Mouse (Mus musculus): Measurements from ENCODE around the gene Mrpl47. TPM values are rescaled to one million over a fixed set of nuclear protein-coding genes. Genes with fewer than 3 reads are reported as not detected.
A peak's percentile ranks its signal among the peaks of the same experiment; 100 is the strongest.
"Not testable (repeated sequence)": the region's sequence is repeated elsewhere in the genome, so short reads cannot be mapped to it uniquely, and the experiment has no call there.

Gene Mrpl47
- polyA plus RNA-seq, 1 experiment from 2014 or later: 38.1 TPM

DNA sequence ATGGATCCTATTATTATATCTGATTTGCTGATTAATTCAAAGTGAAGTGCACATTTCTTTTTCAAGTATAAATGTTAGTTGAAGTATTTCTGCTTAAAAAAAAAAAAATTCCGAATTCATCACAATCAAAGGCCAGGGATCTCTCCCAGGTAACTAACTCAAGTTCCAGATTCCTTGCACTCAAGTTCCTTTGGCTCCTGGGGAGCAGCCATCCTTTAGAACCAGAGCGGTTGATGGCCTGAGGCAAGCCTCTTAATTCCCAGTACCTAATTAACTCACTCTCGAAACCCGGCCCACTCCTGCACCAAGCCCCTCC, 29.4 kb downstream of the Mrpl47 start:
- H3K27ac ChIP-seq (ENCODE audit: low read depth): no peak overlapping the region
- no peak overlapping the region for H3K9ac ChIP-seq

DNA sequence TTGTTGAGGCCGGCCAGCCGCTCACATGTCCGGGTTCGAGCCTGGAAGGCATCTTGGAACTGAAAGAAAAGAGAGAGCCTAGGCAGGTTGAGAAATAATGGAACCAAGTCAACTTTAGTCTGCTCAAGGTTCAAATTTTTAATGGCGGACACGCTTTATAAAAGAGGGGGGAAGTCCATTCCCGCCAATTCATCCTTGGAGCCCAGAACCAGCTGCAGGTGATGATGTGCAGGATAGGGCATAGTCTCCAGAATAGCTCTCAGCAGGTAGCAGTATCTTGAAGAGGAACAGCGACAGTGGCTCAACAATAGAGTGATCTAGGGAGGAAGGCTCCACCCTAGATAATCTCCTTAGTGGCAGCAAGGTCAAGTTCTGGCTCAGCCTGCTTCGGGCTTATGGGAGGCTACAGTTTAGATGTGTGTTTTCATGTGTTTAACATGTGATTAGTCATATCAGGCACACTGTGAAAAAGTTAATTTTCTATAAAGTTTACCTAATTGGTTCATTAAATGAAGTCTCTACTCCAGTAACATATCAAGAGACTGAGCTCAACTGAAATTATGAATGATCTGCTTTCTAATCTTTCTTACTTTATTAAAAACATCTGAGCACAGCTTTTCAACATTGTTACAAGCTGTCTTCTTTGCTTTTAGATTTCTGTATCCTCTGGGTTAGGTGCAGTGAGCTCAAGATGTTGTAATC, 31.6 kb downstream of the Mrpl47 start, which contains the start of gene Actl6a:
Actl6a (plus strand) TSS at position 652 of the 702 bp plus-strand sequence.
- DNase-seq; H3K36me3 ChIP-seq (ENCODE audit: insufficient read depth); H3K4me1 ChIP-seq (ENCODE audit: insufficient read depth); H3K4me3 ChIP-seq (ENCODE audit: low read depth, low read length); H3K9me3 ChIP-seq (ENCODE audit: low read depth, low read length); H3K4me2 ChIP-seq; ATAC-seq (ENCODE audit: insufficient read depth); H3K27me3 ChIP-seq (ENCODE audit: insufficient read depth, low read length); H3K27ac ChIP-seq (ENCODE audit: low read depth); H3K9ac ChIP-seq: not testable (repeated sequence)
- 83% methylated on average over 9 of the region's 9 CpGs for WGBS

More for the DNA sequence above, 29.4 kb downstream of the Mrpl47 start:
- TF ChIP-seq CTCF (IDR thresholded peaks at IDR 0.05; ENCODE audit: low read depth): no peak
- Histone ChIP-seq H3K36me3 (ENCODE audit: insufficient read depth) (peaks cover 17% of the 10 kb centered on the region), H3K4me3 (ENCODE audit: low read depth, low read length) (peak overlapping the region; percentile 84), H3K27me3 (ENCODE audit: insufficient read depth, low read length) (no peaks in the 10 kb centered on the region), H3K4me2 (peak overlapping the region; percentile 62), H3K9me3 (ENCODE audit: low read depth, low read length) (no peaks in the 10 kb centered on the region), H3K4me1 (ENCODE audit: insufficient read depth) (0 out of 2 replicates have a peak, but pooled peaks cover 4% of the 10 kb centered on the region)
- DNase-seq (no peak), ATAC-seq (ENCODE audit: insufficient read depth) (no peak)
- 2% methylated on average over 4 of the region's 4 CpGs for WGBS

GRCm38 (mm10) chr3:32704632-32705031, 32.8 kb downstream of the Mrpl47 start:
- not testable (repeated sequence) for H3K4me1 ChIP-seq (ENCODE audit: insufficient read depth); H3K36me3 ChIP-seq (ENCODE audit: insufficient read depth); H3K4me3 ChIP-seq (ENCODE audit: low read depth, low read length); H3K9ac ChIP-seq; H3K4me2 ChIP-seq; DNase-seq; H3K27me3 ChIP-seq (ENCODE audit: insufficient read depth, low read length); ATAC-seq (ENCODE audit: insufficient read depth); H3K9me3 ChIP-seq (ENCODE audit: low read depth, low read length); H3K27ac ChIP-seq (ENCODE audit: low read depth)
- 77% methylated on average over 10 of the region's 10 CpGs for WGBS

DNA sequence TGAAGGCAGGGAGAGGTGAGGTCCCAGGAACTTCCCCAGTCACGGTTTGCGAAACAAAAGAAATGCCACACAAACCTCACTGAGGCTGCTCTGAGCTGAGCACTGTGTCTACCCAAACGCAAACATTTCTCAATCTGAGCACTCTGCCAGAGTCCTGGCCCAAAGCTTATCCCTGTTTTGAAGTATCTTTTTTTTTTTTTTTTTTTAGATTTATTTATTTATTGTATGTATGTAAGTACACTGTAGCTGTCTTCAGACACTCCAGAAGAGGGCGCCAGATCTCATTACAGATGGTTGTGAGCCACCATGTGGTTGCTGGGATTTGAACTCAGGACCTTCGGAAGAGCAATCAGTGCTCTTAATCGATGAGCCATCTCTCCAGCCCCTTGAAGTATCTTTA, 33.4 kb downstream of the Mrpl47 start:
- H3K9ac ChIP-seq; DNase-seq; H3K36me3 ChIP-seq (ENCODE audit: insufficient read depth); H3K27me3 ChIP-seq (ENCODE audit: insufficient read depth, low read length); H3K27ac ChIP-seq (ENCODE audit: low read depth); H3K4me3 ChIP-seq (ENCODE audit: low read depth, low read length); H3K4me2 ChIP-seq; ATAC-seq (ENCODE audit: insufficient read depth); H3K9me3 ChIP-seq (ENCODE audit: low read depth, low read length); H3K4me1 ChIP-seq (ENCODE audit: insufficient read depth): not testable (repeated sequence)
- 87% methylated on average over 6 of the region's 6 CpGs for WGBS

DNA sequence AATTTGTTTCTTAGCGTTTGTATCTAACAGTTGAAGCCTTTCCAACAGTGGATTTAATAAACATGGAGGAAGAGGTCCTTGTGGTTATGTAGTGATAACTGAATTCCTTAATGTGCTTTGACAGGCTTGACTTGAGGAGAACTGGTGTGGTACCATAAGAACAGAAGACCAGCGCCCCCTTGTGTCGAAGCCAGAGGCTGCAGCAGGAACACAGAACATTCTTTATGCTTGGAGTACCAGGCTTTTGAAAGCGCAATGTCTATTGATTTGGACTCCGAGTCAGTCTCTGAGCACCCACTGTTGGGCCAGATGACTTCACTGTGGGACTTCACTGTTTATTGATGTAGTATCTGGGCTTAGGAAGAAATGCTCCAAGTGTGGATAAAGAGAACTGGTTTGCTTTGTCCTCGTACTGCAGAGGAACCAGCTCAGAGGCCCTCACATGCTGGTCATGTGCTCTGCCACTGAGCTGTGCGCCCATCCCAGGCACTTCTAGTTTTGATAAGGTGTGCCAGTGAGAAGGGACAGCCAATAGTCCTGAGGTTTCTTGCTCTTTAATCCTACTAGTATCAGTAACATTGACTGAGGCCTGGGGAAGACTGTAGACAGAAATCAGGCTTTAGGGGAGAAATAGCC, 39.1 kb downstream of the Mrpl47 start:
- H3K4me1 ChIP-seq (ENCODE audit: insufficient read depth): no peaks in the 10 kb centered on the region
- H3K36me3 ChIP-seq (ENCODE audit: insufficient read depth): no peaks in the 10 kb centered on the region
- H3K27ac ChIP-seq (ENCODE audit: low read depth): no peak overlapping the region
- no peaks in the 10 kb centered on the region for H3K27me3 ChIP-seq (ENCODE audit: insufficient read depth, low read length)
- ATAC-seq (ENCODE audit: insufficient read depth) (peak; percentile 78; the same call in 1 of the 2 replicates), DNase-seq (peak; percentile 96)
- H3K9ac ChIP-seq: no peak overlapping the region
- H3K4me3 ChIP-seq (ENCODE audit: low read depth, low read length): no peak overlapping the region
- whole genome bisulfite sequencing: 29% methylated on average over 7 of the region's 7 CpGs
- peak; percentile 93 for TF ChIP-seq CTCF (IDR thresholded peaks at IDR 0.05; ENCODE audit: low read depth)
- no peaks in the 10 kb centered on the region for H3K9me3 ChIP-seq (ENCODE audit: low read depth, low read length)
- no peak overlapping the region for H3K4me2 ChIP-seq

DNA sequence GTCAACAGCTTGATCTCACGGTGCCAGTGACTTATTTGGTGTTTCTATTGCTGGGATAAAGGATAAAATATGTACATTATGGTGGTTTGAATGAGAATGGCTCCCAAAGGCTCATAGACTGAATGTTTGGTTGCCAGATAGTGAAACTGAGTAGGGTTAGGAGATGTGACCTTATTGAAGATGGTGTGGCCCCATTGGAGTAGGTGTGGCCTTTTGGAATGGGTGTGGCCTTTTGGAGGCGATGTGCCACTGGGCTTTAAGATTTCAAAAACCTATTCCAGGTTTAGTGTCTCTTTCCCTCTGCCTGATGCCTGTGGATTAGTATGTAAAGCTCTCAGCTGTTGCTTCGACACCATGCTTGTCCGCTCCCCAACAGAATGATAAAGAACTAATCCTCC, 41.8 kb downstream of the Mrpl47 start:
- Histone ChIP-seq H3K4me2 (no peak overlapping the region), H3K4me1 (ENCODE audit: insufficient read depth) (no peaks in the 10 kb centered on the region; the same call in 1 of the 2 replicates), H3K27me3 (ENCODE audit: insufficient read depth, low read length) (no peaks in the 10 kb centered on the region), H3K27ac (ENCODE audit: low read depth) (no peak overlapping the region), H3K9me3 (ENCODE audit: low read depth, low read length) (no peaks in the 10 kb centered on the region), H3K4me3 (ENCODE audit: low read depth, low read length) (no peak overlapping the region), H3K36me3 (ENCODE audit: insufficient read depth) (no peaks in the 10 kb centered on the region), H3K9ac (no peak overlapping the region)
- ATAC-seq (ENCODE audit: insufficient read depth) (no peak), DNase-seq (no peak)
- TF ChIP-seq CTCF (IDR thresholded peaks at IDR 0.05; ENCODE audit: low read depth): no peak
- 81% methylated on average over 4 of the region's 4 CpGs for WGBS

DNA sequence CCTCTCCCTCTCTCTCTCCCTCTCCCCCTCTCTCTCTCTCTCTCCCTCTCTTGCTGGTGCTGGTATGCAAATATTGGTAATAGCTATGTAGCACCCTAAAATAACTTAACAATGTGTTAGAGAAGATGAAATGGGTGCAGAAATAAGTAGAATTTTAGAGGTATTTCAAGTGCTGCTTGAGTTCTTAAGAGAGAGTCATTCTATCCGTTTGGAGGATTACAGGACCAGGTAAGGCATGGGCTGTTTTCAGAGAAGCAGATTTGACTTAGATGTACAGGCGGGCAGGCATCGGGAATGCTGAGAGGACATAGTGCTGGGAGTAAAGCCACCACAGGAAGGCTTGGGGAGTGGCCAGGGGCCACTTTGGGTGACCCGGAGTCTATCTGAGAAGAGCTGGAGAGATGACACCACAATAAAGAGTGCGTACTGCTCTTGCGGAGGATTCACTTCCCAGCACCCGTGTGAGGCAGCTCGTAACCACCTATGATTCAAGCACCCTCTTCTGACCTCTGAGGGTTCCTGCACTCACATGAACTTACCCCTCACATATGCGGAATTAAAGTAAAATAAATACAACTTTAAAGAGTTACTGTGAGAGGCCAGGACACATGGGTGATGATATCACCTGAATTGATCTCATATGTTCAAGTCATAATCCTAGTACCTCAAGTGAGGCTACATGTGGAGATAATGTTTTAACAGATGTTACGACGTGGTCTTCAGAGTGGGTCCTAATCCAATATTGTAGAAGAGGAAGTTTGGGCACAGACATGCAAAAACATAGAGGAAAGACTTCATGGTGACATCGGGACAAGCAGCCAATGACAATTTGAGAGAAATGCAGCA, 42.4 kb downstream of the Mrpl47 start:
- WGBS: 61% methylated on average over 12 of the region's 12 CpGs
- TF ChIP-seq CTCF (IDR thresholded peaks at IDR 0.05; ENCODE audit: low read depth): peak; percentile 29; the same call in 1 of the 2 replicates
- ATAC-seq (ENCODE audit: insufficient read depth) (no peak), DNase-seq (no peak)
- no peak overlapping the region for H3K9ac ChIP-seq
- no peak overlapping the region for H3K4me3 ChIP-seq (ENCODE audit: low read depth, low read length)
- H3K27ac ChIP-seq (ENCODE audit: low read depth): no peak overlapping the region
- no peaks in the 10 kb centered on the region for H3K27me3 ChIP-seq (ENCODE audit: insufficient read depth, low read length)
- H3K4me2 ChIP-seq: no peak overlapping the region
- no peaks in the 10 kb centered on the region for H3K36me3 ChIP-seq (ENCODE audit: insufficient read depth)
- H3K4me1 ChIP-seq (ENCODE audit: insufficient read depth): no peaks in the 10 kb centered on the region; the same call in 1 of the 2 replicates
- H3K9me3 ChIP-seq (ENCODE audit: low read depth, low read length): no peaks in the 10 kb centered on the region

Measured in lung, embryonic 14.5 days (tissue).